Mouse (Mus musculus) urinary bladder, postnatal 4 days (tissue): ENCODE measurements around the gene H2al1a.
"Not testable (repeated sequence)": the region's sequence is repeated elsewhere in the genome, so short reads cannot be mapped to it uniquely, and the experiment has no call there.

Experiments used
- DNase-seq, 2 experiments: peaks; one replicate each; pipeline ENCODE4 v3.0.0; 2021 to 2022; ENCODE audit warnings: low spot score in 2 of 2

The H2al1a gene

GRCm38 (mm10) chrX:11298957-11299356 is at the start of gene H2al1a:
H2al1a (plus strand) TSS chrX:11299257.
- not testable (repeated sequence) for DNase-seq

GRCm38 (mm10) chrX:11250155-11250554 is 48.9 kb upstream of the H2al1a start:
- no peak for DNase-seq

GRCm38 (mm10) chrX:11254062-11254461 is 45.0 kb upstream of the H2al1a start:
- no peak for DNase-seq

GRCm38 (mm10) chrX:11254521-11255207 is 44.4 kb upstream of the H2al1a start:
- DNase-seq = no peak

GRCm38 (mm10) chrX:11255564-11256360 is 43.3 kb upstream of the H2al1a start:
- no peak for DNase-seq

- DNase-seq = no peak
Measured at GRCm38 (mm10) chrX:11264918-11265317, 34.1 kb upstream of the H2al1a start.

GRCm38 (mm10) chrX:11267791-11268190 is 31.3 kb upstream of the H2al1a start:
- peak in 1 of 2 experiments; percentile 27 for DNase-seq

- DNase-seq = no peak
Measured at GRCm38 (mm10) chrX:11269074-11269473, 30.0 kb upstream of the H2al1a start.

GRCm38 (mm10) chrX:11273190-11273589 is 25.9 kb upstream of the H2al1a start:
- no peak for DNase-seq

GRCm38 (mm10) chrX:11277083-11277482 is 22.0 kb upstream of the H2al1a start:
- DNase-seq = no peak

GRCm38 (mm10) chrX:11280741-11281140 is 18.3 kb upstream of the H2al1a start:
- DNase-seq = no peak

- DNase-seq = no peak
Measured at GRCm38 (mm10) chrX:11288306-11288882, 10.7 kb upstream of the H2al1a start.

- no peak for DNase-seq
Measured at GRCm38 (mm10) chrX:11289244-11289643, 9.8 kb upstream of the H2al1a start.

GRCm38 (mm10) chrX:11302132-11302531 is 3.1 kb downstream of the H2al1a start, which contains the start of gene H2al1b:
H2al1b (plus strand) TSS chrX:11302432.
- not testable (repeated sequence) for DNase-seq

GRCm38 (mm10) chrX:11305355-11305754 is 6.3 kb downstream of the H2al1a start, which contains the start of gene H2al1c:
H2al1c (plus strand) TSS chrX:11305655.
- not testable (repeated sequence) for DNase-seq

GRCm38 (mm10) chrX:11308524-11308923 is 9.5 kb downstream of the H2al1a start, which contains the start of gene H2al1d:
H2al1d (plus strand) TSS chrX:11308824.
- not testable (repeated sequence) for DNase-seq

GRCm38 (mm10) chrX:11311634-11312033 is 12.6 kb downstream of the H2al1a start, which contains the start of gene H2al1e:
H2al1e (plus strand) TSS chrX:11311934.
- DNase-seq = not testable (repeated sequence)

- not testable (repeated sequence) for DNase-seq
Measured at GRCm38 (mm10) chrX:11314858-11315257, 15.8 kb downstream of the H2al1a start, which contains the start of gene H2al1f. H2al1f (plus strand) TSS chrX:11315158.

- not testable (repeated sequence) for DNase-seq
Measured at GRCm38 (mm10) chrX:11317956-11318355, 18.9 kb downstream of the H2al1a start, which contains the start of gene H2al1g. H2al1g (plus strand) TSS chrX:11318256.

GRCm38 (mm10) chrX:11321192-11321591 is 22.1 kb downstream of the H2al1a start, which contains the start of gene H2al1h:
H2al1h (plus strand) TSS chrX:11321492.
- DNase-seq = not testable (repeated sequence)

GRCm38 (mm10) chrX:11324359-11324758 is 25.3 kb downstream of the H2al1a start, which contains the start of gene H2al1i:
H2al1i (plus strand) TSS chrX:11324659.
- not testable (repeated sequence) for DNase-seq

GRCm38 (mm10) chrX:11327522-11327921 is 28.5 kb downstream of the H2al1a start, which contains the start of gene H2al1j:
H2al1j (plus strand) TSS chrX:11327822.
- not testable (repeated sequence) for DNase-seq
